Mouse (Mus musculus): Measurements from ENCODE around the gene Bex6. TPM values are rescaled to one million over a fixed set of nuclear protein-coding genes. Genes with fewer than 3 reads are reported as not detected.

The Bex6 gene
- polyA plus RNA-seq, 1 experiment from 2014 or later, result not detected

DNA sequence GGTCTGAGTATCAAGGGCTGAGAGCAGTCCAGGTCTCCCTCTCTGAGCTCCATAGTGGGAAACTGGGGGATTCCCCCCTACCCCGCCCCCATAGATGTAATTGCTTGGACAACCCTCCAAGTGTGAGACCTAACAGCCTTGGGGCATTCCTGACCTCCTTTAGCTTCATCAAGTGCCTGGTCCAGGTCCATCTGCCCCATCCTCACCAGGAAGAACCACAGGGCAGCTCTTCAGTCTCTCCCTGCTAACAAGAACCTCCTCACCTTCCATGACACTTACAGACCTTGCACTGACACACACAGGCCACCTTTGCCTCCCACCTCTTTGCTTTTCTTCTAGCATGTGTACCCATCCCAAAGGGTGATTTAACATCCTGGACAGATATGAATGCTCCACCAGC is 25.6 kb upstream of the Bex6 start:
- Histone ChIP-seq H3K4me1 (ENCODE audit: control insufficient read depth, insufficient read depth, low read length) (no peaks in the 10 kb centered on the region), H3K36me3 (replicated peaks; ENCODE audit: control insufficient read depth, insufficient read depth, low read depth, low read length) (no peaks in the 10 kb centered on the region), H3K27me3 (ENCODE audit: control insufficient read depth, insufficient read depth, low read length) (no peaks in the 10 kb centered on the region), H3K4me3 (ENCODE audit: low read depth, low read length) (no peak overlapping the region), H3K9me3 (replicated peaks; ENCODE audit: control insufficient read depth, low read length) (no peaks in the 10 kb centered on the region), H3K27ac (replicated peaks; ENCODE audit: low read depth, low read length) (no peak overlapping the region), H3K9ac (replicated peaks; ENCODE audit: low read length) (no peak overlapping the region), H3K4me2 (ENCODE audit: low read depth, low read length) (no peak overlapping the region)
- DNase-seq (ENCODE audit: low spot score), result no peak
- no peak for ATAC-seq (replicated peaks; ENCODE audit: insufficient number of reproducible peaks, low FRiP score, low TSS enrichment, low read depth)
- WGBS, result 81% methylated on average over 1 of the region's 1 CpGs

DNA sequence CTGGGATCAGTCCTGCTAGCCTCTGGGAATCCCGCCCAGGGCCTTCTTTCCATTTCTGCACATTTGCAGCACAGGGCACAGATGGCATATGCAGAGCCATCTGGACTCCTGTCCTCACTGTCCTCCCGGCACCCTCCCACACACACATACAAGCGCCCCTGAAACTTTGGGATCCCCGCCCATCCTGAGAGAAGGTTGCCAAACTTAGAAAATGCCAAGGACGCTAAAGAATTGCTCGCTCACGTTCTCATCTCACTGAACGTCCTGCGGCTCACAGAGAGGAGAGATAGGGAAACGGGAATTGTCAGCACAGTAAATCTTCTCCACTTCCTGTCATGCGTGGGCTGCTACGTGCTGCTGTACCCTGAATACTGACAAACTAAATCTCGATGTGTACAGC is 25.2 kb upstream of the Bex6 start:
- Histone ChIP-seq H3K4me1 (ENCODE audit: control insufficient read depth, insufficient read depth, low read length) (no peaks in the 10 kb centered on the region), H3K4me3 (ENCODE audit: low read depth, low read length) (no peak overlapping the region), H3K9me3 (replicated peaks; ENCODE audit: control insufficient read depth, low read length) (no peaks in the 10 kb centered on the region), H3K36me3 (replicated peaks; ENCODE audit: control insufficient read depth, insufficient read depth, low read depth, low read length) (no peaks in the 10 kb centered on the region), H3K9ac (replicated peaks; ENCODE audit: low read length) (no peak overlapping the region), H3K4me2 (ENCODE audit: low read depth, low read length) (no peak overlapping the region), H3K27ac (replicated peaks; ENCODE audit: low read depth, low read length) (no peak overlapping the region), H3K27me3 (ENCODE audit: control insufficient read depth, insufficient read depth, low read length) (no peaks in the 10 kb centered on the region)
- ATAC-seq (replicated peaks; ENCODE audit: insufficient number of reproducible peaks, low FRiP score, low TSS enrichment, low read depth), result no peak
- 81% methylated on average over 13 of the region's 13 CpGs for WGBS
- DNase-seq (ENCODE audit: low spot score), result no peak

DNA sequence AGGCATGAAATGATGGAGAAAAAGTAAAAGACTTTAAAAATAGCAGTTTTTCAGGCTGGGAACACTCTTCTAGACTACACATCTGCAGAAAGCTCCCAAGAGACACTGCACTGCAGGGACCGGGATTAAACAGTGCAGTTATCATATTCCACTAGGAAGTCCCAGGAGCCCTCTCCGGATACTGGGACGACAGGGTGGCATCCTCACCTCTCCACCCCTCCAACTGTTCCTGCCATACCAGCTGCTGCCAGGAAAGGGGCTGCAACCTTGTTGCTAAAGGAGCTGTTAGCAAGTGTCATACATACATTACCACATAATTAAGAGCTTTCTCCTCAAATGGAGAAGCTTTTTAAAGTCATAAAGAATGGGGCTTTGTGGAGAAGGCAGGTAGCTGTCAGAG is 22.9 kb upstream of the Bex6 start:
- DNase-seq (ENCODE audit: low spot score) (no peak), ATAC-seq (replicated peaks; ENCODE audit: insufficient number of reproducible peaks, low FRiP score, low TSS enrichment, low read depth) (no peak)
- Histone ChIP-seq H3K9ac (replicated peaks; ENCODE audit: low read length) (no peak overlapping the region), H3K27ac (replicated peaks; ENCODE audit: low read depth, low read length) (no peak overlapping the region), H3K36me3 (replicated peaks; ENCODE audit: control insufficient read depth, insufficient read depth, low read depth, low read length) (no peaks in the 10 kb centered on the region), H3K9me3 (replicated peaks; ENCODE audit: control insufficient read depth, low read length) (no peaks in the 10 kb centered on the region), H3K27me3 (ENCODE audit: control insufficient read depth, insufficient read depth, low read length) (no peaks in the 10 kb centered on the region), H3K4me3 (ENCODE audit: low read depth, low read length) (no peak overlapping the region), H3K4me1 (ENCODE audit: control insufficient read depth, insufficient read depth, low read length) (no peaks in the 10 kb centered on the region), H3K4me2 (ENCODE audit: low read depth, low read length) (no peak overlapping the region)
- WGBS, result 62% methylated on average over 3 of the region's 3 CpGs

DNA sequence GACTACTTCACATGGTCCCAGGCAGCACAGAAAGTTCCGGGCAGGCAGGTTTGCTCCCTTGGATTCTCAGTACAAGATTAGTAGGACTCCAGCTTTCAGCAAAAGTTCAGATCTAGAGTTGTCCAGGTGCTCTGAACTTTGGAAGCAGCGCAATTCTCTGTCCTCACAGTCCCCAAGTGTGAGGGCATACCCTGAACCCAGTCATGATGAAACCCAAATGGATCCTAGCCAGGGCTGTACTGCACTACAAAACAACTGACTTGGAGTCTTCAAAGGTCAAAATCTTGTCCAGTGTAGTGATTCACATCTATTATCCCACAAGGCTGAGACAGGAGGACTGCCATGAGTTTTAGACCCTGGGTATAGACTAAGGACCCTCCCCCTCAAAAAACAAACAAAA is 22.3 kb upstream of the Bex6 start:
- Histone ChIP-seq H3K27ac (replicated peaks; ENCODE audit: low read depth, low read length) (no peak overlapping the region), H3K4me1 (ENCODE audit: control insufficient read depth, insufficient read depth, low read length) (no peaks in the 10 kb centered on the region), H3K27me3 (ENCODE audit: control insufficient read depth, insufficient read depth, low read length) (no peaks in the 10 kb centered on the region), H3K9ac (replicated peaks; ENCODE audit: low read length) (no peak overlapping the region), H3K36me3 (replicated peaks; ENCODE audit: control insufficient read depth, insufficient read depth, low read depth, low read length) (no peaks in the 10 kb centered on the region), H3K4me2 (ENCODE audit: low read depth, low read length) (no peak overlapping the region), H3K4me3 (ENCODE audit: low read depth, low read length) (no peak overlapping the region), H3K9me3 (replicated peaks; ENCODE audit: control insufficient read depth, low read length) (no peaks in the 10 kb centered on the region)
- no peak for DNase-seq (ENCODE audit: low spot score)
- WGBS, result 93% methylated on average over 2 of the region's 2 CpGs
- ATAC-seq (replicated peaks; ENCODE audit: insufficient number of reproducible peaks, low FRiP score, low TSS enrichment, low read depth), result no peak

DNA sequence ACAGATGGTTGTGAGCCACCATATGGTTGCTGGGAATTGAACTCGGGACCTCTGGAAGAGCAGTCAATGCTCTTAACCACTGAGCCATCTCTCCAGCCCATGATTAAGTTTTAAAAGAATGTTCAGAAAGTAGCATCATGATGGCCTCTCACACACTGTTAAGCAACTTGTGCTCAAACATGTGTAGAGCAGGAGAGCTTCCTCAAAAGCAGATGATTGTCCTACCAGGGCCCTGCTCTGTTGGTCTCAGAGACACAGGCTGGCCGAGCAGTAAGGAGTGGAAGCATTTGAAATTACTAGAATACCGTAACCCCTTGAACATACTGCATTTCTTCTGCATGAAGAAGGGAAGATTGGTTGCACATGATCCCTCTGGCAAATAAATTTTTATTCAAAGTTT is 20.7 kb upstream of the Bex6 start:
- no peak for DNase-seq (ENCODE audit: low spot score)
- Histone ChIP-seq H3K4me2 (ENCODE audit: low read depth, low read length) (no peak overlapping the region), H3K9ac (replicated peaks; ENCODE audit: low read length) (no peak overlapping the region), H3K4me3 (ENCODE audit: low read depth, low read length) (no peak overlapping the region), H3K9me3 (replicated peaks; ENCODE audit: control insufficient read depth, low read length) (no peaks in the 10 kb centered on the region), H3K4me1 (ENCODE audit: control insufficient read depth, insufficient read depth, low read length) (no peaks in the 10 kb centered on the region), H3K36me3 (replicated peaks; ENCODE audit: control insufficient read depth, insufficient read depth, low read depth, low read length) (no peaks in the 10 kb centered on the region), H3K27ac (replicated peaks; ENCODE audit: low read depth, low read length) (no peak overlapping the region), H3K27me3 (ENCODE audit: control insufficient read depth, insufficient read depth, low read length) (no peaks in the 10 kb centered on the region)
- no peak for ATAC-seq (replicated peaks; ENCODE audit: insufficient number of reproducible peaks, low FRiP score, low TSS enrichment, low read depth)
- 90% methylated on average over 3 of the region's 3 CpGs for WGBS

DNA sequence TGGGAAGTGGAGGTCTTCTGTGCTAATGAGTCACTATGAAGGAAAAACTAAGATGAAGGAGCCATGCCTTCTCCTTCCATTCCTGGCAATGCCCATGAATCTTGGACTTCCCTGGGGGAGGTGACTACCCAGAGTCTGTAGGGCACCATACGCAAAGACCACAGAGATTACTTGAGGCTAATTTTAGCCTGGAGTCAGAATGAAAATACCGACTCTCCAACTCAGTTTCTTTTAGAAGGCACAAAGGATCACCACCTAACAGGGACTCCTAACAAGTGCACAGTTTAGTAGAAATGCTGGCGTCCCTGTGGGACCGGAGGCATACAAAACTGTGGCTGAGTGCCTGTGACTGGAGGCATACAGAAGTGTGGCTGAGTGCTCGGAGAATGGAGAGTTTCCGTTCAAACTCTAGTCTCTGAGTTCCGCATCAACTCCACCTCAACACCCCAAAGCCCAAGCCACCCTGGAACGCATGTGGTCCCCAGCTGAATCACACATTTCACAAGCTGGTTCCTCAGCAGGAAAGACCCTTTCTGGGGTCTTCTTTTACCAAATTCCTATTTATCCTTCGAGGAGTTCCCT is 18.8 kb upstream of the Bex6 start:
- ATAC-seq (replicated peaks; ENCODE audit: insufficient number of reproducible peaks, low FRiP score, low TSS enrichment, low read depth) (no peak), DNase-seq (ENCODE audit: low spot score) (no peak)
- Histone ChIP-seq H3K27ac (replicated peaks; ENCODE audit: low read depth, low read length) (no peak overlapping the region), H3K4me2 (ENCODE audit: low read depth, low read length) (no peak overlapping the region), H3K4me3 (ENCODE audit: low read depth, low read length) (no peak overlapping the region), H3K27me3 (ENCODE audit: control insufficient read depth, insufficient read depth, low read length) (no peaks in the 10 kb centered on the region), H3K9ac (replicated peaks; ENCODE audit: low read length) (no peak overlapping the region), H3K9me3 (replicated peaks; ENCODE audit: control insufficient read depth, low read length) (no peaks in the 10 kb centered on the region), H3K36me3 (replicated peaks; ENCODE audit: control insufficient read depth, insufficient read depth, low read depth, low read length) (no peaks in the 10 kb centered on the region), H3K4me1 (ENCODE audit: control insufficient read depth, insufficient read depth, low read length) (no peaks in the 10 kb centered on the region)
- 90% methylated on average over 9 of the region's 9 CpGs for WGBS

DNA sequence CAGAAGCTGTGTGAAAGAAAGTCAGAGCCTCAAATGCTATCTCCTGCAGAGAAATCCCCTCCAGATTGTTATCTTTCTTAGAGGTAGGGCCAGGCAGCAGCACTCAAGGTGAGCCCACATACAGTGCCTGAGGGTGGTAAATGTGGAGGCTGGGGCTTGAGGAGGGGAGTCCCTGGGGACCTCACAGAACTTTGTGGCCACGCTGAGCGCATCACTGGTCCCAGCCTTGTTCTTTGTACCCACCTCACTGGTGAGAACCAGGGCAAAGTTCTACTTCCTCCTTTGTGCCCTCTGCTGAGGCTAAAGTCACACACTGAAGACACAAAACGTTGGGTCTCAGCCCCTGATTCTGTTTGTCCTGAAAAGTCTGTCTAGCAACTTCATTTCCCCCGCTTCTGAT is 16.2 kb upstream of the Bex6 start:
- Histone ChIP-seq H3K36me3 (replicated peaks; ENCODE audit: control insufficient read depth, insufficient read depth, low read depth, low read length) (no peaks in the 10 kb centered on the region), H3K4me2 (ENCODE audit: low read depth, low read length) (no peak overlapping the region), H3K4me3 (ENCODE audit: low read depth, low read length) (no peak overlapping the region), H3K27ac (replicated peaks; ENCODE audit: low read depth, low read length) (no peak overlapping the region), H3K9ac (replicated peaks; ENCODE audit: low read length) (no peak overlapping the region), H3K9me3 (replicated peaks; ENCODE audit: control insufficient read depth, low read length) (no peaks in the 10 kb centered on the region), H3K4me1 (ENCODE audit: control insufficient read depth, insufficient read depth, low read length) (no peaks in the 10 kb centered on the region), H3K27me3 (ENCODE audit: control insufficient read depth, insufficient read depth, low read length) (no peaks in the 10 kb centered on the region)
- WGBS, result 73% methylated on average over 4 of the region's 4 CpGs
- DNase-seq (ENCODE audit: low spot score) (no peak), ATAC-seq (replicated peaks; ENCODE audit: insufficient number of reproducible peaks, low FRiP score, low TSS enrichment, low read depth) (no peak)

DNA sequence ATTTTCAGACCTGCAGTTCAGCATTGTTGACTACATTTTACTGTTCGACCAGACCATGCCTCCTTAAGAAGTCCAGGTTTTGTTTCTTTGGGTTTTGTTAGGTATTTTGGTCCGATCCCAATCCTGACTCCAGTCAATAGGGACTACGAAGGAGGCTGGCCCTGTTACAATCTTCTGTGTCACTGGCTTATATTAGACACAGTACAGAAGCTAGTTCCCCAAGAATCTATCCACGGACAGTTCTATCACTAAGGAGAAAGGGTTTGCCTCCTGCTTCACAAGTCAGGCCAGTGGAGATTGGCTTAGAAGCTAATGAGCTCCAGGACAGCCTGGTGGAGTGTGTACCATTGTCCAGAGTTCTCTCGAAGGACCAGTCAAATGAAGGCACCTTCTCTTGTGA is 15.7 kb upstream of the Bex6 start:
- no peak overlapping the region for H3K4me3 ChIP-seq (ENCODE audit: low read depth, low read length)
- H3K36me3 ChIP-seq (replicated peaks; ENCODE audit: control insufficient read depth, insufficient read depth, low read depth, low read length), result no peaks in the 10 kb centered on the region
- H3K27me3 ChIP-seq (ENCODE audit: control insufficient read depth, insufficient read depth, low read length), result no peaks in the 10 kb centered on the region
- no peak overlapping the region for H3K9ac ChIP-seq (replicated peaks; ENCODE audit: low read length)
- H3K4me1 ChIP-seq (ENCODE audit: control insufficient read depth, insufficient read depth, low read length), result no peaks in the 10 kb centered on the region
- ATAC-seq (replicated peaks; ENCODE audit: insufficient number of reproducible peaks, low FRiP score, low TSS enrichment, low read depth), result no peak
- H3K9me3 ChIP-seq (replicated peaks; ENCODE audit: control insufficient read depth, low read length), result no peaks in the 10 kb centered on the region
- no peak overlapping the region for H3K4me2 ChIP-seq (ENCODE audit: low read depth, low read length)
- H3K27ac ChIP-seq (replicated peaks; ENCODE audit: low read depth, low read length), result no peak overlapping the region
- WGBS, result 85% methylated on average over 5 of the region's 5 CpGs
- DNase-seq (ENCODE audit: low spot score), result no peak
